Mouse (Mus musculus) kidney, embryonic 15.5 days (tissue): ENCODE results near the gene Bckdhb. TPM values are rescaled to one million over a fixed set of nuclear protein-coding genes. Genes with fewer than 3 reads are reported as not detected.
"Not testable (repeated sequence)": the region's sequence is repeated elsewhere in the genome, so short reads cannot be mapped to it uniquely, and the experiment has no call there.

Experiments used
- ATAC-seq: fragments of 200-750 bp; cut with Nextera tagmentation; replicated peaks from 2 replicates; pipeline ENCODE4 v1.8.0; 2017; ENCODE audit warnings: moderate TSS enrichment; ENCODE audit not compliant: low FRiP score
- H3K27ac ChIP-seq: fragments of 300-500 bp; sonication (generic); 2 replicates; pipeline ENCODE4 v1.5.1; 2015; ENCODE audit warnings: mild to moderate bottlenecking, inconsistent platforms
- H3K27me3 ChIP-seq: fragments of 300-500 bp; sonication (generic); 2 replicates; pipeline ENCODE4 v1.6.1; 2015; ENCODE audit warnings: inconsistent platforms
- H3K36me3 ChIP-seq: fragments of 300-500 bp; sonication (generic); 2 replicates; pipeline ENCODE4 v1.6.1; 2015; ENCODE audit warnings: inconsistent platforms
- H3K4me1 ChIP-seq: fragments of 300-500 bp; sonication (generic); 2 replicates; pipeline ENCODE4 v1.6.1; 2015; ENCODE audit warnings: inconsistent platforms
- H3K4me2 ChIP-seq: fragments of 300-500 bp; sonication (generic); 2 replicates; pipeline ENCODE4 v1.6.1; 2015; ENCODE audit warnings: moderate library complexity, mild to moderate bottlenecking, inconsistent platforms
- H3K4me3 ChIP-seq: fragments of 300-500 bp; sonication (generic); replicated peaks from 2 replicates; pipeline ENCODE4 v1.5.1; 2015; ENCODE audit warnings: mild to moderate bottlenecking, inconsistent platforms
- H3K9ac ChIP-seq: fragments of 300-500 bp; sonication (generic); 2 replicates; pipeline ENCODE4 v1.6.1; 2015; ENCODE audit warnings: mild to moderate bottlenecking, inconsistent platforms
- H3K9me3 ChIP-seq: fragments of 300-500 bp; sonication (generic); replicated peaks from 2 replicates; pipeline ENCODE4 v1.6.1; 2016; ENCODE audit warnings: inconsistent platforms
- WGBS: fragments of 180-500 bp; shearing (Covaris S2); methylation state at CpG from one replicate; pipeline ENCODE4 v1.1.7; 2015; ENCODE audit warnings: mixed read lengths; 5-methylcytosine and 5-hydroxymethylcytosine counted together
- polyA plus RNA-seq: library from polyadenylated mRNA; unstranded; fragments of >200 nt; fragmentation: Nextera tagmentation; extraction: Ambion mirVana; gene quantifications from 2 replicates; pipeline ENCODE4 v1.2.1, GENCODE M21; 2015

Bckdhb gene
- polyA plus RNA-seq, 1 experiment from 2014 or later = 51.6 TPM

- peaks cover 8% of the 10 kb centered on the region for H3K4me1 ChIP-seq
- no peaks in the 10 kb centered on the region for H3K27me3 ChIP-seq
- no peak overlapping the region for H3K9ac ChIP-seq
- no peaks in the 10 kb centered on the region for H3K9me3 ChIP-seq
- no peaks in the 10 kb centered on the region for H3K36me3 ChIP-seq
- 89% methylated on average over 9 of the region's 9 CpGs for WGBS
- H3K4me3 ChIP-seq = no peak overlapping the region
- no peak overlapping the region for H3K27ac ChIP-seq
- ATAC-seq = no peak
- no peak overlapping the region for H3K4me2 ChIP-seq
Measured at GRCm38 (mm10) chr9:83967439-83968050, 42.6 kb downstream of the Bckdhb start.

- WGBS = 74% methylated on average over 7 of the region's 7 CpGs
- no peak overlapping the region for H3K4me2 ChIP-seq
- H3K27me3 ChIP-seq = no peaks in the 10 kb centered on the region
Measured at GRCm38 (mm10) chr9:83969326-83969725, 44.4 kb downstream of the Bckdhb start.

GRCm38 (mm10) chr9:83973467-83973866, 48.5 kb downstream of the Bckdhb start:
- no peaks in the 10 kb centered on the region for H3K9me3 ChIP-seq
- H3K27ac ChIP-seq = no peak overlapping the region
- H3K27me3 ChIP-seq = no peaks in the 10 kb centered on the region
- H3K4me2 ChIP-seq = no peak overlapping the region
- H3K4me1 ChIP-seq = no peaks in the 10 kb centered on the region
- WGBS = 91% methylated on average over 2 of the region's 2 CpGs
- no peak overlapping the region for H3K4me3 ChIP-seq
- H3K36me3 ChIP-seq = 0 out of 2 replicates have a peak, but pooled peaks cover 2% of the 10 kb centered on the region
- no peak for ATAC-seq
- H3K9ac ChIP-seq = no peak overlapping the region

More at GRCm38 (mm10) chr9:83969326-83969725, 44.4 kb downstream of the Bckdhb start:
- no peaks in the 10 kb centered on the region for H3K36me3 ChIP-seq
- H3K9ac ChIP-seq = no peak overlapping the region
- no peak overlapping the region for H3K27ac ChIP-seq
- ATAC-seq = no peak
- H3K4me1 ChIP-seq = no peaks in the 10 kb centered on the region
- no peak overlapping the region for H3K4me3 ChIP-seq
- H3K9me3 ChIP-seq = no peaks in the 10 kb centered on the region

GRCm38 (mm10) chr9:83975811-83976210, 50.9 kb downstream of the Bckdhb start:
- Histone ChIP-seq H3K9me3 (no peaks in the 10 kb centered on the region), H3K4me1 (no peaks in the 10 kb centered on the region), H3K27ac (no peak overlapping the region), H3K9ac (no peak overlapping the region), H3K4me2 (no peak overlapping the region), H3K36me3 (0 out of 2 replicates have a peak, but pooled peaks cover 6% of the 10 kb centered on the region), H3K4me3 (no peak overlapping the region), H3K27me3 (no peaks in the 10 kb centered on the region)
- 67% methylated on average over 2 of the region's 2 CpGs for WGBS
- no peak for ATAC-seq

- H3K4me1 ChIP-seq = no peaks in the 10 kb centered on the region
- H3K27me3 ChIP-seq = no peaks in the 10 kb centered on the region
- H3K9me3 ChIP-seq = no peaks in the 10 kb centered on the region
- no peak overlapping the region for H3K4me3 ChIP-seq
- 61% methylated on average over 7 of the region's 7 CpGs for whole genome bisulfite sequencing
- H3K27ac ChIP-seq = no peak overlapping the region
- H3K9ac ChIP-seq = no peak overlapping the region
- H3K36me3 ChIP-seq = 0 out of 2 replicates have a peak, but pooled peaks cover 6% of the 10 kb centered on the region
- no peak overlapping the region for H3K4me2 ChIP-seq
- no peak for ATAC-seq
Measured at GRCm38 (mm10) chr9:83981234-83981633, 56.3 kb downstream of the Bckdhb start.

GRCm38 (mm10) chr9:84008961-84009360, 84.0 kb downstream of the Bckdhb start:
- Histone ChIP-seq H3K27me3 (no peaks in the 10 kb centered on the region), H3K4me1 (no peaks in the 10 kb centered on the region), H3K9me3 (no peaks in the 10 kb centered on the region), H3K4me2 (no peak overlapping the region), H3K9ac (no peak overlapping the region), H3K36me3 (peaks cover 7% of the 10 kb centered on the region), H3K27ac (no peak overlapping the region), H3K4me3 (no peak overlapping the region)
- WGBS = 65% methylated on average over 2 of the region's 2 CpGs
- ATAC-seq = no peak

- ATAC-seq = peak; percentile 69
- H3K4me3 ChIP-seq = no peak overlapping the region
Measured at GRCm38 (mm10) chr9:84011146-84011545, 86.2 kb downstream of the Bckdhb start.

GRCm38 (mm10) chr9:84018141-84018540, 93.2 kb downstream of the Bckdhb start:
- H3K4me3 ChIP-seq, H3K4me1 ChIP-seq, ATAC-seq, H3K9me3 ChIP-seq, H3K4me2 ChIP-seq, H3K9ac ChIP-seq, H3K27me3 ChIP-seq, H3K27ac ChIP-seq, H3K36me3 ChIP-seq: not testable (repeated sequence)
- WGBS = 92% methylated on average over 8 of the region's 8 CpGs

More at GRCm38 (mm10) chr9:84011146-84011545, 86.2 kb downstream of the Bckdhb start:
- Histone ChIP-seq H3K4me1 (no peaks in the 10 kb centered on the region), H3K36me3 (no peaks in the 10 kb centered on the region), H3K27ac (no peak overlapping the region), H3K27me3 (no peaks in the 10 kb centered on the region), H3K9me3 (no peaks in the 10 kb centered on the region), H3K4me2 (no peak overlapping the region), H3K9ac (no peak overlapping the region)

- Histone ChIP-seq H3K27me3 (no peaks in the 10 kb centered on the region), H3K4me1 (no peaks in the 10 kb centered on the region), H3K27ac (no peak overlapping the region), H3K9me3 (no peaks in the 10 kb centered on the region), H3K36me3 (no peaks in the 10 kb centered on the region), H3K4me2 (no peak overlapping the region), H3K9ac (no peak overlapping the region), H3K4me3 (no peak overlapping the region)
- WGBS = 71% methylated on average over 2 of the region's 2 CpGs
- ATAC-seq = peak; percentile 71; the same call in 1 of the 2 replicates
Measured at GRCm38 (mm10) chr9:84019627-84020026, 94.7 kb downstream of the Bckdhb start.

- Histone ChIP-seq H3K9ac (no peak overlapping the region), H3K4me3 (no peak overlapping the region), H3K27me3 (no peaks in the 10 kb centered on the region), H3K9me3 (no peaks in the 10 kb centered on the region), H3K27ac (no peak overlapping the region), H3K4me2 (no peak overlapping the region), H3K36me3 (no peaks in the 10 kb centered on the region), H3K4me1 (no peaks in the 10 kb centered on the region)
- WGBS = 67% methylated on average over 6 of the region's 6 CpGs
- ATAC-seq = no peak
Measured at GRCm38 (mm10) chr9:84021189-84021588, 96.2 kb downstream of the Bckdhb start.

GRCm38 (mm10) chr9:84028120-84028519, 103.2 kb downstream of the Bckdhb start:
- no peak for ATAC-seq

GRCm38 (mm10) chr9:84030691-84031290, 105.8 kb downstream of the Bckdhb start:
- H3K36me3 ChIP-seq = no peaks in the 10 kb centered on the region
- ATAC-seq = 0 out of 2 replicates have a peak, but pooled peaks have one; percentile 15
- WGBS = 59% methylated on average over 6 of the region's 6 CpGs

More at GRCm38 (mm10) chr9:84028120-84028519, 103.2 kb downstream of the Bckdhb start:
- WGBS = 66% methylated on average over 2 of the region's 2 CpGs
- Histone ChIP-seq H3K36me3 (no peaks in the 10 kb centered on the region), H3K4me3 (no peak overlapping the region), H3K27ac (no peak overlapping the region), H3K9ac (no peak overlapping the region), H3K9me3 (no peaks in the 10 kb centered on the region), H3K27me3 (no peaks in the 10 kb centered on the region), H3K4me1 (peaks cover 7% of the 10 kb centered on the region), H3K4me2 (no peak overlapping the region)

More at GRCm38 (mm10) chr9:84030691-84031290, 105.8 kb downstream of the Bckdhb start:
- no peak overlapping the region for H3K4me3 ChIP-seq
- H3K4me1 ChIP-seq = peaks cover 10% of the 10 kb centered on the region
- H3K27ac ChIP-seq = no peak overlapping the region
- no peak overlapping the region for H3K4me2 ChIP-seq
- no peaks in the 10 kb centered on the region for H3K9me3 ChIP-seq
- no peaks in the 10 kb centered on the region for H3K27me3 ChIP-seq
- no peak overlapping the region for H3K9ac ChIP-seq
